Mouse (Mus musculus) forebrain, embryonic 15.5 days (tissue): ENCODE results near the gene Tmem104. TPM values are rescaled to one million over a fixed set of nuclear protein-coding genes. Genes with fewer than 3 reads are reported as not detected.

Experiments
- ATAC-seq: fragments of 200-750 bp; cut with Nextera tagmentation; replicated peaks from 2 replicates; pipeline ENCODE4 v1.8.0; 2017; ENCODE audit warnings: mild to moderate bottlenecking, moderate TSS enrichment, moderate library complexity
- H3K27ac ChIP-seq: fragments of 300-500 bp; sonication (generic); replicated peaks from 2 replicates; pipeline ENCODE4 v1.5.1; 2015; ENCODE audit warnings: mild to moderate bottlenecking, inconsistent platforms
- H3K27me3 ChIP-seq: fragments of 300-500 bp; sonication (generic); 2 replicates; pipeline ENCODE4 v1.6.1; 2015; ENCODE audit warnings: inconsistent platforms
- H3K36me3 ChIP-seq: fragments of 300-500 bp; sonication (generic); 2 replicates; pipeline ENCODE4 v1.6.1; 2015; ENCODE audit warnings: mild to moderate bottlenecking, inconsistent platforms
- H3K4me1 ChIP-seq: fragments of 300-500 bp; sonication (generic); 2 replicates; pipeline ENCODE4 v1.6.1; 2015; ENCODE audit warnings: inconsistent platforms
- H3K4me2 ChIP-seq: fragments of 300-500 bp; sonication (generic); replicated peaks from 2 replicates; pipeline ENCODE4 v1.6.1; 2015; ENCODE audit warnings: mild to moderate bottlenecking, inconsistent platforms
- H3K4me3 ChIP-seq: fragments of 300-500 bp; sonication (generic); 2 replicates; pipeline ENCODE4 v1.5.1; 2015; ENCODE audit warnings: mild to moderate bottlenecking, inconsistent platforms
- H3K9ac ChIP-seq: fragments of 300-500 bp; sonication (generic); replicated peaks from 2 replicates; pipeline ENCODE4 v1.6.1; 2015; ENCODE audit warnings: mild to moderate bottlenecking, inconsistent platforms
- H3K9me3 ChIP-seq: fragments of 300-500 bp; sonication (generic); 2 replicates; pipeline ENCODE4 v1.6.1; 2016; ENCODE audit warnings: inconsistent platforms
- WGBS: fragments of 180-500 bp; shearing (Covaris S2); methylation state at CpG from one replicate; pipeline ENCODE4 v1.1.7; 2015; ENCODE audit warnings: mixed read lengths; 5-methylcytosine and 5-hydroxymethylcytosine counted together
- polyA plus RNA-seq: library from polyadenylated mRNA; unstranded; fragments of >200 nt; fragmentation: Nextera tagmentation; extraction: Ambion mirVana; gene quantifications from 2 replicates; pipeline ENCODE4 v1.2.1, GENCODE M21; 2015

The Tmem104 gene
- polyA plus RNA-seq, 1 experiment from 2014 or later = 10.8 TPM

DNA sequence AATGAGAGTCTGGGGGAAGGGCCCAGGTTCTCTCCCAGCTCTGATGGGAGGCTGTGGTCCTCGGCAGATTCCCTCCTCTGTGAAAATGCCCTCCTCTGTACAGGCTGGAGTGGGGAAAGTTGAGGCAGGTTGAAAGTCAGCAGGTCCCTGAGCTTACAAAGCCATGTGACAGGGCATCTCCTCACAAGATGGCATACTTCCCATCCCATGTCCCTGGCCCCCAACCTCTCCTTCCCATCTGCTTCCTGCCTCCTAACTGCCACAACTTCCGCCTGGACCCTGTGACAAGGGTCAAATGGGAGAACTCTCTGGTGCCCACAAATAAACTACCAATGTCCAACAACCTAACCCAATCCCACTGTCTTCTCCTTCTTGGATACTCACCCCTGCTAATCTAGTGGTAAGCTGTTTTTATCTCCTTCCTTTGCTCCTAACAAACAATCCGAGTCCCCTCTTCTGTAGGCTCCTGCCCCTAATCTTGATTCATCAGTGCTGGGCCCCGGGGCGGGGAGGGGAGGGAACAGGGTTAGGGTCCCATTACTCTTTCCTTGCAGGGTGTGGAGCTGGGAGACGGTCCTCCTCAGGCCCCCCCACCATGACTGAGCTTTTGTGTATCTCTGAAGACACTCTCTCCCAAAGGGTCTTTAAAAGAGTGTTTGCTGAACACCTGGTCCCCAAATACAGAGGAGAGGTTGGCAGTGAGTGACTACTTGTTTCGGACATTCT lies 77.0 kb downstream of the Tmem104 start:
- H3K9me3 ChIP-seq = no peaks in the 10 kb centered on the region
- H3K36me3 ChIP-seq = peaks cover 12% of the 10 kb centered on the region
- 59% methylated on average over 7 of the region's 7 CpGs for WGBS
- peaks cover 74% of the 10 kb centered on the region for H3K27me3 ChIP-seq
- no peak overlapping the region for H3K9ac ChIP-seq
- H3K4me1 ChIP-seq = peaks cover 27% of the 10 kb centered on the region
- H3K4me3 ChIP-seq = no peak overlapping the region
- H3K27ac ChIP-seq = no peak overlapping the region
- ATAC-seq = no peak
- no peak overlapping the region for H3K4me2 ChIP-seq

DNA sequence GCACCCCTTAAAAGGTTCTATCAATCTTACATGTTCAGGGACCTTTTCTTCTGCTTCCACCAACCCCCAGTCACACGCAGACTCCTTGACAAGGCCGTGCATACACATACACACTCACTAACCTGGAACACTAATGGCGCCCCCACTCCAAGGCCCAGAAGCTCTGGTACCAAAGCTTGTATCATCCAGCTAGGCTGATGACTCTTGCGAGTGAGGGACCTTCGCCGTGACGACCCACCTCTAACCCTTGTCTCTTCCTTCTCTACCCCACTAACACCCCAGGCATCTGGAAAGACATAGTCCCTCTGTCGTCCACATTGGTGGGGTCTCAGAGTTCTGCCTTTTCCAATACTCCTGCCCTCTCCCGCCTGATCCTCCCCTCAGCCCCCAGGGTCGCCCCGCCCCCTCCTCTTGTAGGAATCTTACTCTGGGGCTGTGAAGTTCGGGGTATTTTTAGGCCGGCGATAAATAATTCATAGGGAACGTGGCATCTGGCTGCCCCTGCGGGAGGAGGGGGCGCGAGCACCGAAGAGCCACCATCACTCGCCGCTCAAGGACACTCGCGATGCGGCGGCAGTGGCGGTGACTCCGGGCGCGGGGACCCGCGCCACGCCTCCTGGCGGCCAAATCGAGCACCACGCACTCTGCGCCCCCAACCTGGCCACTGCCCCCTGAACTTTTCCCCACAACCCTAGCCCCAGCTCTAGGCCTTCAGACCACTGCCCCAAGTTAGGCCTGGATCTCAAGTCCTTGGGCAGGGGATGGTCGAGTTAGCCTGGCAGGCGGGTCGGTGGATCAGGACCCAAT lies 77.8 kb downstream of the Tmem104 start:
- H3K4me1 ChIP-seq = peaks cover 27% of the 10 kb centered on the region
- H3K27me3 ChIP-seq = peaks cover 74% of the 10 kb centered on the region
- H3K36me3 ChIP-seq = peaks cover 14% of the 10 kb centered on the region
- no peak overlapping the region for H3K27ac ChIP-seq
- 6% methylated on average over 39 of the region's 39 CpGs for WGBS
- no peak overlapping the region for H3K9ac ChIP-seq
- H3K4me2 ChIP-seq = peak overlapping the region; percentile 40
- peak overlapping the region; percentile 13 for H3K4me3 ChIP-seq
- no peak for ATAC-seq
- H3K9me3 ChIP-seq = no peaks in the 10 kb centered on the region

DNA sequence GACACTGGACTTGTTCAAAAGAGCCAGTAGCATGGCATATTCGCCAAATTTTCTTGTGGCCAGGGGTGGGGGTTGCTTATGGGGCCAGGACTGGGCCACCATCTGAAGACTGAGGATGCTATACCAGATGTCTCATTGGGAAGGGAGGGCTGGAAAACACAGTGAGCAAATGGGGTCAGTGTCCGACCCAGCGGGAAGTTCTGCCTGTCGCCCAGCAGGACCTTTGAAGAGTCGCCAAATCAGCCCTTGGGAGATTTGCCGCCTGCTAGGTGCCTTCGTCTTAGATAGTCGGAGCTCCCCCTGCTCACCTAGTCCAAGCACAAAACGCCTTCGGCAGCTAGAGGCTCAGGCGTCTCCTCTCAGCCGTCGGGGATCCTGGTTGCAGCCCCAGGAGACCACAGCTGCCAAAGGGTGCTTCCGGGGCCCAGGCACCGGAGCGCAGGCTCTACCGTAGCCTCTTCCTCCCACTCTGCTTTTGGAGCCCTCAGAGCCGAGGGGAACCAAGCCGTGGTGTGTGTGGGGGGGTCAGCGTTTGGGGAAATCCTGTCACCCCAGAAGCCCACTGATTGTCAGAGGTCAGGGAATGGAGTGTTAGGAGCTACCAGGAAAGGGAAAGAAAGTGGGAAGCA lies 78.6 kb downstream of the Tmem104 start:
- no peak for ATAC-seq
- peak overlapping the region; percentile 31; the same call in 1 of the 2 replicates for H3K4me3 ChIP-seq
- H3K4me2 ChIP-seq = no peak overlapping the region; the same call in 1 of the 2 replicates
- no peak overlapping the region for H3K27ac ChIP-seq
- H3K9me3 ChIP-seq = no peaks in the 10 kb centered on the region
- H3K27me3 ChIP-seq = peaks cover 68% of the 10 kb centered on the region
- no peak overlapping the region for H3K9ac ChIP-seq
- H3K4me1 ChIP-seq = peaks cover 30% of the 10 kb centered on the region
- 4% methylated on average over 20 of the region's 20 CpGs for WGBS
- peaks cover 14% of the 10 kb centered on the region for H3K36me3 ChIP-seq

DNA sequence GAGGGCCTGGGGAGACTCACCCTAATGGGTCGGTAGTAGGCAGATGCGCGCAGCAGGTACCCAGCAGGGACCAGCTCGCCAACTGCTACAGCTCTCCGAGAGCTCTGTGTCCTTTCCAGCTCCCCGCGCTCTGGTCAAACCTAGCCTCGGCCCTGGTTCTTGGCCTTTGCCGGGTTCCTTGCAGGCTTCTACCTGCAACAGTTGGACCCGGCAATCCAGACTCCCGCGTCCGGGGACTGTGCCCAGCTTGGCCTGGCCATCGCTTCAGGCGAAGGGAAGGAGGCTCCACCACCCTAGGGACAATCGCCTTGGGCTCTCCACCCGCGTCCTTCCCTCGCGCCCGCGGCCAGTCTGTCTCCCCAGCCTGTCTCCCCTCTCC lies 79.1 kb downstream of the Tmem104 start:
- H3K9ac ChIP-seq = no peak overlapping the region
- H3K4me2 ChIP-seq = peak overlapping the region; percentile 51
- H3K36me3 ChIP-seq = peaks cover 14% of the 10 kb centered on the region
- peak overlapping the region; percentile 31 for H3K4me3 ChIP-seq
- no peak for ATAC-seq
- peaks cover 30% of the 10 kb centered on the region for H3K4me1 ChIP-seq
- H3K9me3 ChIP-seq = no peaks in the 10 kb centered on the region
- 4% methylated on average over 22 of the region's 22 CpGs for WGBS
- peaks cover 64% of the 10 kb centered on the region for H3K27me3 ChIP-seq
- H3K27ac ChIP-seq = no peak overlapping the region

DNA sequence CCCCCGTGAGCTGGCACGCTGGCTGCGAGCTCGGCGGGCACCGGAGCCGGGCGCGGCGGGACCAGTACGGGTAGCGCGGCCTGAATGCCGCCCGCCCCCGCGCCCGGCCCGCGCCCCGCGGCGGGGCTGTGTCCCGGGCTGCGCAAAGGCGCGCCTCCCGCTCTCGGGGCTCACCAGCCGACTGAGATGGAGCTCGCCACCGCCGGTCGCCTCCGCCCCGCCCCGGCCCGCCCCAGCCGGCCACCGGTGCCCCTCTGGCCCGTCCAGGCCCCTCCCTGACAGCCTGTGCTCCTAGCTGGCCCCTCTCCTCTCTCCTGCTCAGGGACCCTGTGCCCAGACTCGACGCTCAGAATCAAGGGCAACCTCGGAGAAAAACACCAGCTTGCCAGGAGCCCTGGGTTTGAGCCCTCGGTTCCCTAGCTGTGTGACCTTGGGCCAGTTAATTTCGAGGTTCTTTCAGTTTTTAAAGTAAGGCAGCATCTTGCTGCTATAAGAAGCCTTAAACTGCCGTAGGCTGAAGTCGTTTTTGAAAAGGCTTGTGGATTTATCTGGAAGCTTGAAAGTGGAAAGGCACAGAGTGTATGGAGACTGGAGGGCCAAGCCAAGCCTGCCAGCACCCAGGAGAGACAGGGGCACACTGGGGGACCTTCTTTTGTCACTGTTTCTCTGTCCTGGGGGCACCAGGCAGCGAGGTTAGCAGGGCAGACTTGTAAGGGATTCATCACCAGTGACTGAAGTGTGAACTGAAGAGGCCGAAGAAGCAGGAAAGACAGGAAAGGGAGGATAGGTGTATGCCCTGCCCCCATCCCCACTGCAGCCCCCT lies 80.0 kb downstream of the Tmem104 start, which contains the start of gene Grin2c:
Grin2c (minus strand) TSS at position 183 of the 823 bp plus-strand sequence.
- H3K36me3 ChIP-seq = peaks cover 14% of the 10 kb centered on the region
- H3K9ac ChIP-seq = 0 out of 2 replicates have a peak within 1 kb of the TSS, but pooled peaks have one; percentile 0
- no peaks in the 10 kb centered on the region for H3K9me3 ChIP-seq
- peaks cover 58% of the 10 kb centered on the region for H3K27me3 ChIP-seq
- 5% methylated on average over 50 of the region's 50 CpGs for WGBS
- H3K4me1 ChIP-seq = peaks cover 30% of the 10 kb centered on the region
- no peak for ATAC-seq
- H3K4me3 ChIP-seq = peak within 1 kb of the TSS; percentile 31
- H3K27ac ChIP-seq = no peak within 1 kb of the TSS
- peak within 1 kb of the TSS; percentile 51 for H3K4me2 ChIP-seq

DNA sequence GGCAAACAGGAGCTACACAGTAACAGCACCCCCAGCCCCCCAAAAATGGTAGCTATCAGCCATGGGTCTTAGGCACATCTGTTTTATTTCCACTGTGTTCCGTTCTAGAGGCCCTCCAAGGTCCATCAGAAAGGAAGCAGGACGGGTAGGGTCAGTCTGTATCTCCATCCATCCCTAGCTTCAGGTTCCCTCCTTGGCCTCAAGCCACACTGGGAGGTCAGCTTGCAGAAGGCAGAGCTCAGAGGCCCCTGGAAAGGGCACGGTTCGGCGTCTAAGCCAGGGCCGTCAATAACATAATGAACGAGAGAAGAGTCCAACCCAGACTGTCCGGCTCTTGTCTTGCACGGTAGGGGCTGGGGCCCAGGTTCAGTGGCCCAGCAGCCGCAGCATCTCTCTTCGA lies 80.7 kb downstream of the Tmem104 start:
- 82% methylated on average over 11 of the region's 11 CpGs for WGBS
- H3K27me3 ChIP-seq = peaks cover 52% of the 10 kb centered on the region
- H3K4me1 ChIP-seq = peaks cover 27% of the 10 kb centered on the region
- ATAC-seq = no peak
- H3K4me3 ChIP-seq = no peak overlapping the region
- H3K4me2 ChIP-seq = no peak overlapping the region
- H3K27ac ChIP-seq = no peak overlapping the region
- no peak overlapping the region for H3K9ac ChIP-seq
- H3K9me3 ChIP-seq = no peaks in the 10 kb centered on the region
- H3K36me3 ChIP-seq = peaks cover 14% of the 10 kb centered on the region

DNA sequence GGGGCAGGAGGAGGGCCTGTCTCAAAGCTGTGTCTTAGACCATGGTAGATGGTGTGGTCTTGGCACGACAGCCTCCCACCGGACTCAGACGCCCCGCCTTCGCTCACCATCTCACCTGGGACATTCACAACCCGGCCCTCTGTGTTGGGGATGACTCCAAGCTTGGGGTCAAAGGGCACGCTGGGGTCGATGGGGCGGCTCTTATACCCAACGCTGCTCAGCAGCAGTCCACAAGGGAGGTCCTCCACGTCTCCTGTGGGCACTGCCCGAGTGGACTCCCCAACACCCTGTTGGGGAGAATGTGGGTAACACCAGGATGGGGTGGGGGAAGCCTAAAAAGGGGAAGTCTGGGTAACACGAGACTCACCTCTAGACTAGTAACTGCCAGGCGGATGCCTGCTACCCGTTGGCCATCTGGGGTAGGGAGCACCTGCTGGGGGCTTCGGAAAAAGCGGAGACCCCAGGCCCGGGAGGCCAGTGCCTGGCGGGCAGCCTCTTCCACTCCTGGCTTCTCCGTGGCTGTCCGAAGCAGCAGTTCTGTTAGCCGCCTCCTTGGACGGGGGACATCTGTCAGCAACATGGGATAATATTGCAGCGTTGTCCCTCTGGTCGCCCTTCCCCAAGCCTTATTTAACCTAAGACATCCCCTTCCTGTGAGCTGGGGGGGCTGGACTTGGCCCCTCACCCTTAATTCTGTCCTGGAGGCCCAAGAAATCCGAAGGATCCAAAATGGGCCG lies 82.2 kb downstream of the Tmem104 start:
- Histone ChIP-seq H3K9me3 (no peaks in the 10 kb centered on the region), H3K9ac (no peak overlapping the region), H3K36me3 (peaks cover 14% of the 10 kb centered on the region), H3K4me2 (no peak overlapping the region), H3K4me1 (peaks cover 27% of the 10 kb centered on the region), H3K27ac (no peak overlapping the region), H3K27me3 (peaks cover 41% of the 10 kb centered on the region), H3K4me3 (no peak overlapping the region)
- no peak for ATAC-seq
- WGBS = 95% methylated on average over 27 of the region's 27 CpGs

DNA sequence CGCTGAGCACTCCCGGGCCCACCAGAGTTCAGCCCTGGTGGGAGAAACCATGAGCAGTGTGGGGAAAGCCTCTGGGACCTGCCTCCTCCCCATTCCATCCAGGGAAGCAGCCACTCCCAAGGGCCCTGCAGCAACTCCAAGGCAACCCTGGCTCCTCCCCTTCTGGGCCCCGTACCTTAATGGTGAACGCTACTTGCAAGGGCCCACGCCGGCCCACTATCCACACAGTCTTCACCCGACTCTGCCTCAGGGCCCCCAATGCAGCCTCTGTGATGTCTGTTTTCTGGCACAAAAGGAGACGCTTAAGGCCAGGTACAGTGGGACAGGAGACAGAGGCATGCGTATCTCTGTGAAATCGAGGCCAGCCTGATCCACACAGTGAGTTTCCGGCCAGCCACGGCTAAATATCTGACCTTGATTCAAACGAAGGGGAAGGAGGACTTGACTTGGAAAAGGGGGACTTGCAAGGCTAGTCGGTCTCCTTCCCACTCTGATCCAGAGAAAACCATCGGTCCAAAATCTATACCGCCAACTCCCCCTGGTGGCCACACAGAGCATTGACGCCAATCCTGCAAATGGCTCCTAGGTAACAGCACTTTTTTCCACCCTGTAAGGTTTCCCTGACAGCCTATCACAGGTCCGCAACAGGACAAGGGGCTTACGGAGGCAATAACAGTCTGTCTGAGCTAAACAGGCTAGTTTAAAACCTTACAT lies 83.0 kb downstream of the Tmem104 start:
- no peak overlapping the region for H3K4me2 ChIP-seq
- H3K4me1 ChIP-seq = peaks cover 29% of the 10 kb centered on the region
- H3K9ac ChIP-seq = no peak overlapping the region
- peaks cover 33% of the 10 kb centered on the region for H3K27me3 ChIP-seq
- peaks cover 14% of the 10 kb centered on the region for H3K36me3 ChIP-seq
- ATAC-seq = peak; percentile 33
- H3K4me3 ChIP-seq = no peak overlapping the region
- no peaks in the 10 kb centered on the region for H3K9me3 ChIP-seq
- WGBS = 31% methylated on average over 19 of the region's 19 CpGs
- H3K27ac ChIP-seq = no peak overlapping the region

DNA sequence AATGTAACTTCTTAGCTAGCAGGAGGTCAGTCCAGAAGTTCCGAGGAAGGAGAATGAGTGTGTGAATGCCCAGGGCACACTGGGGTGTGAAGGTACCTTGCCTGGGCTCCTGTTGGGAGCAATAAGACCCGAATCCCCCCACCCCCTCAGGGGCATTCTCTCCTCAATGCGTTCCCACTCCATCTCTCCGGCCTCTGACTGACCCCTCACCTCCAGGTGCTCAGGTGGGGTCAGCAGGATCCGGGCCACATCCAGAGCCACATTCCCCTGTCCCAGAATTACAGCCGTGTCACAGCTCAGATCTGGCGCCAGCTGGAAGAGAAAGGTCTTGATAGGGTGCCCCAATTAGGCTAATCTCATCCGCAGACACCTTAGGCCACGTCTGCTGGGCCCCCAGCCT lies 83.8 kb downstream of the Tmem104 start:
- H3K4me1 ChIP-seq = peaks cover 30% of the 10 kb centered on the region
- H3K36me3 ChIP-seq = peaks cover 14% of the 10 kb centered on the region
- H3K27ac ChIP-seq = no peak overlapping the region
- H3K4me3 ChIP-seq = no peak overlapping the region
- 82% methylated on average over 9 of the region's 9 CpGs for WGBS
- no peaks in the 10 kb centered on the region for H3K9me3 ChIP-seq
- ATAC-seq = no peak
- no peak overlapping the region for H3K4me2 ChIP-seq
- H3K9ac ChIP-seq = no peak overlapping the region
- H3K27me3 ChIP-seq = peaks cover 25% of the 10 kb centered on the region

DNA sequence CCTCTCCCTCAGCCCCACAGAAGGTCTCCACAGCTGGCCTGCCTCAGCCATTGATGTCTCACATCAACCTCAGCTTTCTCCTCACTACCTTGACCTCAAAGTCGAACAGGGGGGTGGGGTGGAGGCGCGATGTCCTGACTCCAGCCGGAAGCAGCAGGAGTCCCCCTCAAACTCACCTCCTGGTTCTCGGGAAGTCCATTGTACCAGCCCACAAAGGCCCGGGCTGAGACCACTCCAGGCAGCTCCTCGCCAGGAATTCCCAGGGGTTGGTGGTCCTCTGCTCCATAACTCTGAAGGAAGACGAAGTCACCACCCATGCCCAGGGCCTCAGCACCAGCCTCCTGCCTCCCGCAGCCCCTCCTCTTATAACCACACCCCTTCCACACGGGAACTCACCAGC lies 84.2 kb downstream of the Tmem104 start:
- Histone ChIP-seq H3K27me3 (peaks cover 21% of the 10 kb centered on the region), H3K4me2 (no peak overlapping the region), H3K4me3 (no peak overlapping the region), H3K9me3 (no peaks in the 10 kb centered on the region), H3K27ac (no peak overlapping the region), H3K4me1 (peaks cover 30% of the 10 kb centered on the region), H3K36me3 (peaks cover 14% of the 10 kb centered on the region), H3K9ac (no peak overlapping the region)
- 72% methylated on average over 10 of the region's 10 CpGs for WGBS
- no peak for ATAC-seq
